Mouse (Mus musculus): Measurements from ENCODE around the gene Clptm1l.

The Clptm1l gene

DNA sequence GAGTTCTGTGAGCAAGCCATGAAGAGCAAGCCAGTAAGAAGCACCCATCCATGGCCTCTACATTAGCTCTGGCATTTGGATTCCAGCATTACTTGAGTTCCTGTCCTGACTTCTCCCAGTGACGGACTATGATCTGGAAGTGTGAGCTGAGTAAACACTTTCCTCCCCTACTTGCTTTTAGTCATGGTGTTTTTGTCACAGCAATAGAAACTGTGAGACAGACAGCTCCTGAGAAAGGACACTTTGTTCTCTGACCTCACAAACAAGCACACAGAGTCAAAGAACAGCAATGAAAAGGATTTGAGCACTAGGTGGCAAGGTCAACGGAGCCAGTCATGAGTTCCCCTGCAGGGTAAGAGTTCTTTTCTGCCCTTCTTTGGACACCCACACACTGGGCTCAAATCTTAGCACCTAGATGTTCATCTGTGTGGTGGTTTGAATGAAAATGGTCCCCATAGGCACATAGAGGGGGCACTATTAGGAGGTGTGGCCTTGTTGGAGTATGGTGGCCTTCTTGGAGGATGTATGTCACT lies 56.4 kb downstream of the Clptm1l start:
- no peak for DNase-seq

Measured in thymus, postnatal 36 days (tissue).